8 mouse cellular contexts compared by ENCODE assay signal in genomic region chr1:55053596-55053995, GRCm38 (mm10). TPM values are rescaled to one million over a fixed set of nuclear protein-coding genes. Genes with fewer than 3 reads are reported as not detected.
DNase-seq lines count a peak whose midpoint lies in the region; ATAC-seq and TF ChIP-seq lines count a peak whose summit lies in the region.

No protein-coding gene starts in this region.

- H3K36me3 ChIP-seq in liver, adult 2 months (ENCODE audit: control insufficient read depth, insufficient read depth, low read length), result peaks cover 14% of the 10 kb centered on the region; the same call in 1 of the 2 replicates
- H3K36me3 ChIP-seq in embryonic facial prominence, embryonic 14.5 days (ENCODE audit: control insufficient read depth, insufficient read depth, low read length), result peaks cover 15% of the 10 kb centered on the region
- peaks cover 5% of the 10 kb centered on the region; the same call in 1 of the 2 replicates for H3K36me3 ChIP-seq in intestine, postnatal 0 days (ENCODE audit: control insufficient read depth, insufficient read depth)
- H3K36me3 ChIP-seq in neural tube, embryonic 13.5 days, result peaks cover 4% of the 10 kb centered on the region; the same call in 1 of the 2 replicates

- no peaks in the 10 kb centered on the region for H3K27me3 ChIP-seq in liver, adult 2 months (ENCODE audit: control insufficient read depth, insufficient read depth, low read length)
- H3K27me3 ChIP-seq in embryonic facial prominence, embryonic 14.5 days (replicated peaks; ENCODE audit: control insufficient read depth, insufficient read depth, low read length), result no peaks in the 10 kb centered on the region
- no peaks in the 10 kb centered on the region for H3K27me3 ChIP-seq in intestine, postnatal 0 days (replicated peaks; ENCODE audit: control insufficient read depth, insufficient read depth, low read length)
- H3K27me3 ChIP-seq in neural tube, embryonic 13.5 days, result peaks cover 6% of the 10 kb centered on the region; the same call in 1 of the 2 replicates

- TF ChIP-seq CTCF in liver, adult 2 months (IDR thresholded peaks at IDR 0.05; ENCODE audit: low read depth, low read length), result no peak
- no peak for TF ChIP-seq CTCF in intestine, postnatal 0 days (IDR thresholded peaks at IDR 0.05; ENCODE audit: low read depth)

- peak overlapping the region; percentile 81 for H3K4me3 ChIP-seq in liver, adult 2 months (ENCODE audit: insufficient read depth, low read depth, low read length)
- H3K4me3 ChIP-seq in embryonic facial prominence, embryonic 14.5 days (ENCODE audit: low read depth, low read length), result peak overlapping the region; percentile 86
- H3K4me3 ChIP-seq in intestine, postnatal 0 days (ENCODE audit: low read depth, low read length), result peak overlapping the region; percentile 71
- H3K4me3 ChIP-seq in neural tube, embryonic 13.5 days, result peak overlapping the region; percentile 82

- H3K4me2 ChIP-seq in embryonic facial prominence, embryonic 14.5 days (ENCODE audit: low read depth, low read length), result peak overlapping the region; percentile 68
- H3K4me2 ChIP-seq in intestine, postnatal 0 days (replicated peaks; ENCODE audit: low read depth), result peak overlapping the region; percentile 76
- peak overlapping the region; percentile 68 for H3K4me2 ChIP-seq in neural tube, embryonic 13.5 days

- no peak for TF ChIP-seq POLR2A in liver, adult 2 months (IDR thresholded peaks at IDR 0.05; ENCODE audit: extremely low read depth, insufficient read depth, low read length)

- peak overlapping the region; percentile 92 for H3K9ac ChIP-seq in liver, adult 2 months (ENCODE audit: low read depth, low read length)
- peak overlapping the region; percentile 81 for H3K9ac ChIP-seq in embryonic facial prominence, embryonic 14.5 days (ENCODE audit: low read depth, low read length)
- H3K9ac ChIP-seq in intestine, postnatal 0 days (ENCODE audit: low read depth, low read length), result peak overlapping the region; percentile 74; the same call in 1 of the 2 replicates
- peak overlapping the region; percentile 81 for H3K9ac ChIP-seq in neural tube, embryonic 13.5 days

- peak; percentile 61 for DNase-seq in liver, adult 2 months (ENCODE audit: extremely low read depth, low read depth, low spot score)
- no peak for DNase-seq in liver
- no peak for DNase-seq in embryonic facial prominence, embryonic 14.5 days (ENCODE audit: low spot score)
- DNase-seq in gastrocnemius, postnatal 14 days, result no peak
- no peak for DNase-seq in cerebellum, adult 11 months

- no peak for ATAC-seq in embryonic facial prominence, embryonic 14.5 days (ENCODE audit: low read depth)
- no peak for ATAC-seq in intestine, postnatal 0 days
- ATAC-seq in neural tube, embryonic 13.5 days (ENCODE audit: low read depth), result no peak
- no peak for ATAC-seq in granulocyte monocyte progenitor cell, adult 5-6 weeks (replicated peaks; ENCODE audit: poor library complexity, severe bottlenecking)

- peak overlapping the region; percentile 97 for H3K27ac ChIP-seq in liver, adult 2 months (replicated peaks; ENCODE audit: insufficient read depth, low read depth, low read length)
- H3K27ac ChIP-seq in embryonic facial prominence, embryonic 14.5 days (replicated peaks; ENCODE audit: low read depth, low read length), result no peak overlapping the region
- H3K27ac ChIP-seq in intestine, postnatal 0 days (ENCODE audit: low read depth, low read length), result peak overlapping the region; percentile 95; the same call in 1 of the 2 replicates
- no peak overlapping the region for H3K27ac ChIP-seq in neural tube, embryonic 13.5 days (replicated peaks)

- 17% methylated on average over 4 of the region's 4 CpGs for WGBS in liver, adult 2 months
- WGBS in embryonic facial prominence, embryonic 14.5 days, result 67% methylated on average over 4 of the region's 4 CpGs
- WGBS in intestine, postnatal 0 days, result 57% methylated on average over 4 of the region's 4 CpGs
- 79% methylated on average over 4 of the region's 4 CpGs for WGBS in neural tube, embryonic 13.5 days

- H3K9me3 ChIP-seq in embryonic facial prominence, embryonic 14.5 days (ENCODE audit: control insufficient read depth, low read length), result no peaks in the 10 kb centered on the region
- H3K9me3 ChIP-seq in intestine, postnatal 0 days (ENCODE audit: control insufficient read depth), result 0 out of 2 replicates have a peak, but pooled peaks cover 3% of the 10 kb centered on the region
- 0 out of 2 replicates have a peak, but pooled peaks cover 5% of the 10 kb centered on the region for H3K9me3 ChIP-seq in neural tube, embryonic 13.5 days

- H3K4me1 ChIP-seq in liver, adult 2 months (ENCODE audit: control insufficient read depth, insufficient read depth, low read length), result peaks cover 25% of the 10 kb centered on the region
- H3K4me1 ChIP-seq in embryonic facial prominence, embryonic 14.5 days (ENCODE audit: control insufficient read depth, insufficient read depth, low read length), result peaks cover 7% of the 10 kb centered on the region
- H3K4me1 ChIP-seq in intestine, postnatal 0 days (replicated peaks; ENCODE audit: control insufficient read depth, insufficient read depth, low read length), result 0 out of 2 replicates have a peak, but pooled peaks cover 4% of the 10 kb centered on the region
- H3K4me1 ChIP-seq in neural tube, embryonic 13.5 days (replicated peaks), result peaks cover 23% of the 10 kb centered on the region

- H3K79me2 ChIP-seq in liver, adult 2 months (ENCODE audit: control insufficient read depth, insufficient read depth, low read length), result peaks cover 26% of the 10 kb centered on the region; the same call in 1 of the 2 replicates

- intact Hi-C loops in gastrocnemius, postnatal 14 days (cut with DNase I; ENCODE audit: low total_unique reads), result no loop called here

RNA-seq across cellular contexts. Expression of gene Coq10b, which starts 1.0 kb away (rescaled TPM):
- total RNA-seq in liver, adult 2 months (2014; rRNA removed), result 43.4 and 63.2 TPM in 2 replicates
- polyA plus RNA-seq in liver, adult 2 months (2012; rRNA removed), result 6.3 and 7.8 TPM in 2 replicates
- 20.1 and 22.7 TPM in 2 replicates for polyA plus RNA-seq in embryonic facial prominence, embryonic 14.5 days (2014; fragmentation: Nextera tagmentation; extraction: Ambion mirVana)
- polyA plus RNA-seq in intestine, postnatal 0 days (2015; fragmentation: Nextera tagmentation; extraction: Ambion mirVana), result 25.8 and 29.7 TPM in 2 replicates
- 32.5 and 34.0 TPM in 2 replicates for polyA plus RNA-seq in neural tube, embryonic 13.5 days (2015; fragmentation: Nextera tagmentation; extraction: Ambion mirVana)
- total RNA-seq in granulocyte monocyte progenitor cell, adult 5-6 weeks (2014; fragmentation: Nextera tagmentation), result 13.5 and 20.2 TPM in 2 replicates
- total RNA-seq in granulocyte monocyte progenitor cell, adult 5-6 weeks (2017), result 14.0 and 15.2 TPM in 2 replicates
- 1 to 10 TPM; 7.8 to 9.5 TPM for total RNA-seq in gastrocnemius, postnatal 14 days (2021)

RNA-seq across cellular contexts. Expression of gene Sf3b1, which starts 26.3 kb away (rescaled TPM):
- total RNA-seq in liver, adult 2 months (2014; rRNA removed), result 73.8 and 89.0 TPM in 2 replicates
- 11.0 and 13.6 TPM in 2 replicates for polyA plus RNA-seq in liver, adult 2 months (2012; rRNA removed)
- 275 and 304 TPM in 2 replicates for polyA plus RNA-seq in embryonic facial prominence, embryonic 14.5 days (2014; fragmentation: Nextera tagmentation; extraction: Ambion mirVana)
- polyA plus RNA-seq in intestine, postnatal 0 days (2015; fragmentation: Nextera tagmentation; extraction: Ambion mirVana), result 146 and 149 TPM in 2 replicates
- 301 and 356 TPM in 2 replicates for polyA plus RNA-seq in neural tube, embryonic 13.5 days (2015; fragmentation: Nextera tagmentation; extraction: Ambion mirVana)
- total RNA-seq in granulocyte monocyte progenitor cell, adult 5-6 weeks (2014; fragmentation: Nextera tagmentation), result 213 and 218 TPM in 2 replicates
- 254 and 282 TPM in 2 replicates for total RNA-seq in granulocyte monocyte progenitor cell, adult 5-6 weeks (2017)
- total RNA-seq in gastrocnemius, postnatal 14 days (2021), result 10 to 100 TPM; 51.9 to 58.3 TPM

RNA-seq across cellular contexts. Expression of gene Hspe1, which starts 34.3 kb away (rescaled TPM):
- total RNA-seq in liver, adult 2 months (2014; rRNA removed), result 194 and 259 TPM in 2 replicates
- 29.5 and 41.5 TPM in 2 replicates for polyA plus RNA-seq in liver, adult 2 months (2012; rRNA removed)
- 387 and 459 TPM in 2 replicates for polyA plus RNA-seq in embryonic facial prominence, embryonic 14.5 days (2014; fragmentation: Nextera tagmentation; extraction: Ambion mirVana)
- polyA plus RNA-seq in intestine, postnatal 0 days (2015; fragmentation: Nextera tagmentation; extraction: Ambion mirVana), result 395 and 427 TPM in 2 replicates
- 286 and 293 TPM in 2 replicates for polyA plus RNA-seq in neural tube, embryonic 13.5 days (2015; fragmentation: Nextera tagmentation; extraction: Ambion mirVana)
- 468 and 486 TPM in 2 replicates for total RNA-seq in granulocyte monocyte progenitor cell, adult 5-6 weeks (2014; fragmentation: Nextera tagmentation)
- 471 and 514 TPM in 2 replicates for total RNA-seq in granulocyte monocyte progenitor cell, adult 5-6 weeks (2017)
- 10 to 100 TPM; 63.7 to 76.8 TPM for total RNA-seq in gastrocnemius, postnatal 14 days (2021)

RNA-seq across cellular contexts. Expression of gene Hspd1, which starts 34.4 kb away (rescaled TPM):
- total RNA-seq in liver, adult 2 months (2014; rRNA removed), result 262 and 301 TPM in 2 replicates
- polyA plus RNA-seq in liver, adult 2 months (2012; rRNA removed), result 52.3 and 59.2 TPM in 2 replicates
- polyA plus RNA-seq in embryonic facial prominence, embryonic 14.5 days (2014; fragmentation: Nextera tagmentation; extraction: Ambion mirVana), result 298 and 311 TPM in 2 replicates
- polyA plus RNA-seq in intestine, postnatal 0 days (2015; fragmentation: Nextera tagmentation; extraction: Ambion mirVana), result 163 and 164 TPM in 2 replicates
- polyA plus RNA-seq in neural tube, embryonic 13.5 days (2015; fragmentation: Nextera tagmentation; extraction: Ambion mirVana), result 274 and 281 TPM in 2 replicates
- 291 and 340 TPM in 2 replicates for total RNA-seq in granulocyte monocyte progenitor cell, adult 5-6 weeks (2014; fragmentation: Nextera tagmentation)
- 555 and 596 TPM in 2 replicates for total RNA-seq in granulocyte monocyte progenitor cell, adult 5-6 weeks (2017)
- 100 to 1,000 TPM; 175 to 176 TPM for total RNA-seq in gastrocnemius, postnatal 14 days (2021)

Comparison
In these comparisons a context has a peak if more than half of its experiments do, and no peak if none do; other contexts are left out.
1. H3K27ac ChIP-seq: peak in liver, adult 2 months (single experiment) and intestine, postnatal 0 days (single experiment); none in embryonic facial prominence, embryonic 14.5 days (single experiment) and neural tube, embryonic 13.5 days (single experiment).
2. RNA of gene Sf3b1, which starts 26.3 kb away (polyA plus RNA-seq): 301 to 356 TPM in neural tube, embryonic 13.5 days, 275 to 304 TPM in embryonic facial prominence, embryonic 14.5 days and 146 to 149 TPM in intestine, postnatal 0 days; 11.0 to 13.6 TPM in liver, adult 2 months; every median in the first group is over 10 times any median in the second.
3. Peak in every context shown above with its lines, with median percentiles within 50 percentile points of each other: H3K4me3 ChIP-seq, H3K9ac ChIP-seq and H3K4me2 ChIP-seq.